Mouse (Mus musculus): ENCODE measurements around the gene 1700010B08Rik. TPM values are rescaled to one million over a fixed set of nuclear protein-coding genes. Genes with fewer than 3 reads are reported as not detected.

1700010B08Rik gene
- polyA plus RNA-seq, 2 experiments: not detected

DNA sequence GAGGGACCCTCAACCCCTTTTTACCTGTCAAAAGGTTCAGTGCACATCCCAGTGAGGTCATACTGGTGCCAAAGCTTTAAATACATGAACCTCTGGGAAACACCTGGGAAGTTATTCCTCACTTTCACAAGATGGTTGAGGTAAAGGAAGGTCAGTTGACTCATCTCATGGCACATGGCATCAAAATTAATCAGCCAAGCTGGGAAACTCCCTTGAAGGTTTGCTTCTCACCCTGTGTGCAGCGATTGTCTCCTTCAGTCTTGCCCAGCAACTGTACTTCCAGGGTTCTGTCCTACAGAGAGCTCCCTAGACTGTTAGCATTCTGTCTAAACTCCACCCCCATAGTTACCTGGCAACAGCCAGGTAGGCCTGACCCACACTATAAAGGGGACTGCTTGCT is 39.1 kb upstream of the 1700010B08Rik start:
- TF ChIP-seq CTCF (IDR thresholded peaks at IDR 0.05; ENCODE audit: low read depth): no peak
- no peak for TF ChIP-seq EP300 (IDR thresholded peaks at IDR 0.05; ENCODE audit: low read depth)
- ATAC-seq (ENCODE audit: insufficient read depth): no peak
- Histone ChIP-seq H3K27me3 (ENCODE audit: control insufficient read depth, insufficient read depth, low read length) (no peaks in the 10 kb centered on the region), H3K4me3 (ENCODE audit: insufficient read depth in 1 of 2, low read depth in 2 of 2, low read length in 2 of 2) (no peak overlapping the region), H3K4me1 (replicated peaks; ENCODE audit: control insufficient read depth in 2 of 2, insufficient read depth in 2 of 2, low read length in 1 of 2) (peaks cover 0 to 8% of the 10 kb centered on the region in 2 experiments; a peak in 2 of 4 replicates), H3K27ac (no peak overlapping the region), H3K36me3 (replicated peaks; ENCODE audit: control insufficient read depth, insufficient read depth, low read depth) (no peaks in the 10 kb centered on the region), H3K9ac (replicated peaks) (no peak overlapping the region), H3K9me3 (ENCODE audit: control insufficient read depth, low read length) (no peaks in the 10 kb centered on the region), H3K4me2 (ENCODE audit: low read depth) (no peak overlapping the region)
- no peak for DNase-seq (ENCODE audit: low read depth in 3 of 3, low spot score in 3 of 3)
- 79% methylated on average over 1 of the region's 1 CpGs for WGBS (ENCODE audit: insufficient replicate concordance)

DNA sequence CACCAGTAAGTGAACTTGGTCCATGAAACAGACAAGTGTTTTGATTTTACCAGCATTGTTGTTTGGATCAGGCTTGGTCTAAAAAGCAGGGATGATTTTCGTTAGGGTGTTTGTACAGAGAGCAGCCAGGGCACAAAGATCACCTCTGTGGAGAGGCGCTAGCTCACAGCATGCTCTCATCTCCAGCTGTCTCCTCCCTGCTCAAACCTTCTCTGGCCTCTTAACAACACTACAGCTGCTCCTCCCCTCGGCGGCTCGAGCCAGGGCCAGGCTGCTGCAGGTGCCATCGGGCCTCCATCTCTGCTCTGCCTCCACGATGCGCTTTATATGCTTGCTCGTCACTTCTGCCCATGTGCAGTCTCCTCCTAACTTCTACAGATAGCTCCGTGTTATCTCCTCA is 36.4 kb upstream of the 1700010B08Rik start:
- H3K4me1 ChIP-seq (replicated peaks; ENCODE audit: control insufficient read depth in 2 of 2, insufficient read depth in 2 of 2, low read length in 1 of 2): peaks cover 0 to 8% of the 10 kb centered on the region in 2 experiments; a peak in 2 of 4 replicates
- no peak overlapping the region for H3K9ac ChIP-seq (replicated peaks)
- no peaks in the 10 kb centered on the region for H3K27me3 ChIP-seq (ENCODE audit: control insufficient read depth, insufficient read depth, low read length)
- no peak overlapping the region for H3K4me3 ChIP-seq (ENCODE audit: insufficient read depth in 1 of 2, low read depth in 2 of 2, low read length in 2 of 2)
- TF ChIP-seq EP300 (IDR thresholded peaks at IDR 0.05; ENCODE audit: low read depth) (no peak), CTCF (IDR thresholded peaks at IDR 0.05; ENCODE audit: low read depth) (no peak)
- H3K36me3 ChIP-seq (replicated peaks; ENCODE audit: control insufficient read depth, insufficient read depth, low read depth): no peaks in the 10 kb centered on the region
- no peak overlapping the region for H3K4me2 ChIP-seq (ENCODE audit: low read depth)
- ATAC-seq (ENCODE audit: insufficient read depth): no peak
- 62% methylated on average over 10 of the region's 10 CpGs for WGBS (ENCODE audit: insufficient replicate concordance)
- DNase-seq (ENCODE audit: low read depth in 3 of 3, low spot score in 3 of 3): no peak
- H3K27ac ChIP-seq: no peak overlapping the region
- no peaks in the 10 kb centered on the region for H3K9me3 ChIP-seq (ENCODE audit: control insufficient read depth, low read length)

DNA sequence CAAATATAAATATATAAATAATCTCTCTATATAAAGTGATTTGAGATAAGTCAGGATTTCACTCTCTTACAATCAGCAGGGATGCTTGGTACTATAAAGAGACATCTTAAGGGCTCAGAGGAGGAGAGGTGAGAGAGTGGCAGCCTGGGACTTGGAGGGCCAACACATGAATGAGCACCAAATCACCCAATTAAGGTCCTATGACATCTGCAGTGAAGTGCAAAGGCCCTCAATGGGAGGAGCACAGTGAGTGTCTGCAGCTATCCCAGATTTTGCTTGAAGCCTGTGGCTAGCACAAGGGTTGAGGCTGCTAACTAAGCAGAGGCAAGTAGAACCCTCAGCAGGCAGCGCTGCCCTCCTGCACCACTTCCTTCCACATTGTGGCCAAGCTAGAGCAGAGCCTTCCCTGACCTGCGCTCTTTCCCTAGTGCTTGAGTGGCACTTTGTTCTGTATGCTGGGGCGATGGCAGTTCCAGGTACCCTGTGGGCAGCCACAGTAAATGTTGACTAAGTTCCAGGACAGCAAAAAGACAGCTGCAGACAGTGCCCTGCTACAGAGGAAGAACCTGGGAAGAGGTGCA is 33.3 kb upstream of the 1700010B08Rik start:
- Histone ChIP-seq H3K4me1 (replicated peaks; ENCODE audit: control insufficient read depth in 2 of 2, insufficient read depth in 2 of 2, low read length in 1 of 2) (peaks cover 0 to 5% of the 10 kb centered on the region in 2 experiments; a peak in 2 of 4 replicates), H3K4me2 (ENCODE audit: low read depth) (no peak overlapping the region), H3K27me3 (ENCODE audit: control insufficient read depth, insufficient read depth, low read length) (no peaks in the 10 kb centered on the region), H3K9me3 (ENCODE audit: control insufficient read depth, low read length) (no peaks in the 10 kb centered on the region), H3K27ac (no peak overlapping the region), H3K4me3 (ENCODE audit: insufficient read depth in 1 of 2, low read depth in 2 of 2, low read length in 2 of 2) (no peak overlapping the region), H3K9ac (replicated peaks) (no peak overlapping the region), H3K36me3 (replicated peaks; ENCODE audit: control insufficient read depth, insufficient read depth, low read depth) (no peaks in the 10 kb centered on the region; the same call in 1 of the 2 replicates)
- DNase-seq (ENCODE audit: low read depth in 3 of 3, low spot score in 3 of 3) (no peak), ATAC-seq (ENCODE audit: insufficient read depth) (no peak)
- TF ChIP-seq EP300 (IDR thresholded peaks at IDR 0.05; ENCODE audit: low read depth) (no peak), CTCF (IDR thresholded peaks at IDR 0.05; ENCODE audit: low read depth) (no peak)
- 49% methylated on average over 3 of the region's 3 CpGs for WGBS (ENCODE audit: insufficient replicate concordance)

DNA sequence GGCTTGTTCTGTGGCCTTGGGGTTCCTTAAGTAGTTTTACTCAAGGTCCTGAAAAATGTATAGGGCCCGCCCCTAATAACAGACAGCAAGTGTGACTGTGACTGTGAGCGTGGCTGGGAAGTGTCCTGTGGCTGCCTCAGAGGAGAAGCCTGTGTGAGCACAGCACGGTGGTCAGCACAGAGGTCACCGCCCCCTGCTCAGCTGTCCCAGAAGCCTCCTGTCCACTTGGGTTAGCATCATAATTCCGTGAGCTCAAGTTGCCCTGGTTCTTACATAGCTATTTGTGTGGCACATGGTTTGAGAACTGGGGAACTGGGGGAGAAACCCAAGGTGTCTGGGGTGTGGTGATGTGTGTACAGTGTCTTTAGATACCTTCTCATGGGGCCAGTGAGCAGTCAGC is 31.9 kb upstream of the 1700010B08Rik start:
- TF ChIP-seq EP300 (IDR thresholded peaks at IDR 0.05; ENCODE audit: low read depth): no peak
- no peak for TF ChIP-seq CTCF (IDR thresholded peaks at IDR 0.05; ENCODE audit: low read depth)
- Histone ChIP-seq H3K36me3 (replicated peaks; ENCODE audit: control insufficient read depth, insufficient read depth, low read depth) (no peaks in the 10 kb centered on the region; the same call in 1 of the 2 replicates), H3K4me3 (ENCODE audit: insufficient read depth in 1 of 2, low read depth in 2 of 2, low read length in 2 of 2) (no peak overlapping the region), H3K9ac (replicated peaks) (no peak overlapping the region), H3K27ac (no peak overlapping the region), H3K9me3 (ENCODE audit: control insufficient read depth, low read length) (no peaks in the 10 kb centered on the region), H3K4me2 (ENCODE audit: low read depth) (no peak overlapping the region), H3K4me1 (replicated peaks; ENCODE audit: control insufficient read depth in 2 of 2, insufficient read depth in 2 of 2, low read length in 1 of 2) (peaks cover 0 to 5% of the 10 kb centered on the region in 2 experiments; a peak in 2 of 4 replicates), H3K27me3 (ENCODE audit: control insufficient read depth, insufficient read depth, low read length) (no peaks in the 10 kb centered on the region)
- WGBS (ENCODE audit: insufficient replicate concordance): 80% methylated on average over 5 of the region's 5 CpGs
- DNase-seq (ENCODE audit: low read depth in 3 of 3, low spot score in 3 of 3): no peak
- no peak for ATAC-seq (ENCODE audit: insufficient read depth)

DNA sequence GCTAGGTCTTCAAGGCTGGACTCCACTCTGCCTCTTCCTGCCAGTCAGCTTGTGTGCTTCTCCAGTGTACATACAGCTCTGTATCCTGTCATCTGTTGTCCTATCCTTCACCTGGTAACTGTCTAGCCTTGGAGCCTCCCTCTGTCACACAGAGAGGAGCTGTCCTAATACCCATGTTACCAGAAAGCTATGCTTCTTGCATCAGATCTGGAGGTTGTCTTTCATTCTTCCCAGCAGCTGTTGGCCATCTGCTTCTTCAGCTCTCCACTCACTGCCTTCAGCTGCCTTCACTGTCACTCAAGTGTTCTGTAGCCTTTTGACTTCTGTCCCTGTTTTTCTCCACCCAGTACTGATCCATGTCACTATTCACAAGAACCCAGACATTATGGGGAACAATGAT is 29.4 kb upstream of the 1700010B08Rik start:
- Histone ChIP-seq H3K9ac (replicated peaks) (no peak overlapping the region), H3K4me3 (ENCODE audit: insufficient read depth in 1 of 2, low read depth in 2 of 2, low read length in 2 of 2) (no peak overlapping the region), H3K27ac (no peak overlapping the region), H3K27me3 (ENCODE audit: control insufficient read depth, insufficient read depth, low read length) (no peaks in the 10 kb centered on the region), H3K9me3 (ENCODE audit: control insufficient read depth, low read length) (no peaks in the 10 kb centered on the region), H3K4me2 (ENCODE audit: low read depth) (no peak overlapping the region), H3K4me1 (replicated peaks; ENCODE audit: control insufficient read depth in 2 of 2, insufficient read depth in 2 of 2, low read length in 1 of 2) (no peaks in the 10 kb centered on the region; a peak in 1 of 4 replicates), H3K36me3 (replicated peaks; ENCODE audit: control insufficient read depth, insufficient read depth, low read depth) (no peaks in the 10 kb centered on the region; the same call in 1 of the 2 replicates)
- ATAC-seq (ENCODE audit: insufficient read depth): no peak
- DNase-seq (ENCODE audit: low read depth in 3 of 3, low spot score in 3 of 3): no peak
- TF ChIP-seq CTCF (IDR thresholded peaks at IDR 0.05; ENCODE audit: low read depth): no peak
- TF ChIP-seq EP300 (IDR thresholded peaks at IDR 0.05; ENCODE audit: low read depth): no peak

Data from liver, embryonic 14.5 days (tissue).